Mouse (Mus musculus) liver, embryonic 14.5 days (tissue): Measurements from ENCODE around the gene Hectd2. TPM values are rescaled to one million over a fixed set of nuclear protein-coding genes. Genes with fewer than 3 reads are reported as not detected.

ENCODE experiments used
- ATAC-seq: fragments of 200-750 bp; cut with Nextera tagmentation; 2 replicates; pipeline ENCODE4 v1.8.0; 2017; ENCODE audit warnings: moderate number of reproducible peaks, mild to moderate bottlenecking, moderate library complexity; ENCODE audit not compliant: insufficient read depth
- DNase-seq, 3 experiments: peaks; one replicate each; pipeline ENCODE4 v3.0.0-alpha.2; 2012 to 2013; ENCODE audit warnings: low read depth in 3 of 3, low spot score in 3 of 3
- H3K27ac ChIP-seq: fragments of 300-500 bp; sonication (generic); 2 replicates; pipeline ENCODE4 v1.5.1; 2014; ENCODE audit warnings: moderate library complexity, mild to moderate bottlenecking, control low read depth, inconsistent platforms
- H3K27me3 ChIP-seq: fragments of 300-500 bp; sonication (generic); 2 replicates; pipeline ENCODE4 v1.6.1; 2014; ENCODE audit warnings: mild to moderate bottlenecking, low read length, moderate library complexity; ENCODE audit not compliant: control insufficient read depth, insufficient read depth
- H3K36me3 ChIP-seq: fragments of 300-500 bp; sonication (generic); replicated peaks from 2 replicates; pipeline ENCODE4 v1.6.1; 2014; ENCODE audit warnings: low read depth; ENCODE audit not compliant: control insufficient read depth, insufficient read depth
- H3K4me1 ChIP-seq, 2 experiments: fragments of 200-500 bp in 1 of 2; fragments of 300-500 bp in 1 of 2; sonication (generic) in 1 of 2; replicated peaks; 2 replicates each; pipeline ENCODE4 v1.6.1; 2012 to 2014; ENCODE audit warnings: antibody characterized with exemption in 1 of 2, inconsistent platforms in 1 of 2, low read length in 1 of 2; ENCODE audit not compliant: control insufficient read depth in 2 of 2, insufficient read depth in 2 of 2
- H3K4me2 ChIP-seq: fragments of 300-500 bp; sonication (generic); 2 replicates; pipeline ENCODE4 v1.6.1; 2014; ENCODE audit warnings: low read depth, mild to moderate bottlenecking, control low read depth, moderate library complexity
- H3K4me3 ChIP-seq, 2 experiments: fragments of 200-500 bp in 1 of 2; fragments of 300-500 bp in 1 of 2; sonication (generic) in 1 of 2; 2 replicates each; pipeline ENCODE4 v1.5.1; 2012 to 2014; ENCODE audit warnings: low read depth in 2 of 2, low read length in 2 of 2, mild to moderate bottlenecking in 2 of 2, control low read depth in 1 of 2, inconsistent platforms in 1 of 2, moderate library complexity in 1 of 2; ENCODE audit not compliant: insufficient read depth in 1 of 2
- H3K9ac ChIP-seq: fragments of 300-500 bp; sonication (generic); replicated peaks from 2 replicates; pipeline ENCODE4 v1.6.1; 2014; ENCODE audit warnings: mild to moderate bottlenecking, control low read depth, moderate library complexity
- H3K9me3 ChIP-seq: fragments of 300-500 bp; sonication (generic); 2 replicates; pipeline ENCODE4 v1.6.1; 2016; ENCODE audit warnings: low read length, mixed read lengths; ENCODE audit not compliant: control insufficient read depth
- CTCF ChIP-seq: IDR thresholded peaks from 2 replicates; pipeline ENCODE4 v1.5.1; 2016; ENCODE audit warnings: antibody characterized with exemption, low read depth, control low read depth
- EP300 ChIP-seq: IDR thresholded peaks from 2 replicates; pipeline ENCODE4 v1.6.1; 2016; ENCODE audit warnings: antibody characterized with exemption, low read depth
- WGBS: fragments of 180-500 bp; shearing (Covaris S2); extraction: QIAGEN DNeasy Blood & Tissue Kit; methylation state at CpG from one replicate; pipeline ENCODE4 v1.1.7; 2014; ENCODE audit not compliant: insufficient replicate concordance; 5-methylcytosine and 5-hydroxymethylcytosine counted together
- polyA plus RNA-seq, 2 experiments: library from polyadenylated mRNA; depleted of rRNA in 1 of 2; stranded (reverse) in 1 of 2; unstranded in 1 of 2; fragments of >200 nt; fragmentation: Nextera tagmentation in 1 of 2; extraction: Ambion mirVana in 1 of 2; gene quantifications; 2 replicates each; pipeline versions ENCODE4 v1.2.1 to v1.2.3; 2012 to 2014

Hectd2 gene
- polyA plus RNA-seq (2012; rRNA removed) (0.29 and 0.36 TPM in 2 replicates), polyA plus RNA-seq (2014; fragmentation: Nextera tagmentation; extraction: Ambion mirVana) (0.39 and 0.45 TPM in 2 replicates)

DNA sequence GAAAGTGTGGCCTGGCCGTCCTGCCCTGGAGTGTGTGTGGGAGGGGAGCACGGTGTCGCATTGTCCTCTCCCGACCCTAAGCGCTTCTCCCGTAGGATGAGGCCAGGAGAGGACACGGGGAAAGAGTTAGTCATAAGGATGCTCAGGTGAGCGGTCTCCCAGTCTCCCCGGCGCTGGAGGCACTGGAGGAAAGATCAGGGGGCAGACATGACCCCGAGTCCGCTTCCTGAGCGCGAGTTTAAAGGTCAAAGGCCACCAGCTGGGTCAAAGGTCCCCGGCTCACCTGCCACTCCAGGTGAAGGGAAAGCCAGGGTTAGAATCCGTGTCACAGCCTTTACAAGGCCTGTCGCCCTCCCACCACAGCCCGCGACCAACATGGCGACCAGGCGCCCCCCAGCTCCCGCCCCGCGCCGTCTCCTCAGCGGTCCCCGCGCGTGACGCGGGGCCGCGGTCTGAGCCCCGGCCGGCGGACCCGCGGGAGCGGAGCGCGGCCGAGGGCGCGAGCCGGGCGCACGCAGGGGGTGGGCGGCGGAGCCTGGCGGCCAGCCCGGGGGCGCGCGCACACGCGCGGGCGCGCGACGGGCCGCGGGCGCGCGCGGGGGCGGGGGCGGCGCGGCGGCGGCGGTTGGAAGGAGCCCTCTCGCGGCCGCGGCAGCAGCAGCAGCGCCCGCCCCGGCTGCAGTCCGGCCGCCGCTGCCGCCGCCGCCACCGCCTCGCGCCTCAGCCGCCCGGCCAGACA, at the start of gene Hectd2:
Hectd2 (plus strand) TSS at position 594 of the 739 bp plus-strand sequence.
- no peak for DNase-seq
- ATAC-seq = peak; percentile 84
- H3K27me3 ChIP-seq = peaks cover 26% of the 10 kb centered on the region
- H3K27ac ChIP-seq = no peak within 1 kb of the TSS
- TF ChIP-seq CTCF (no peak), EP300 (no peak)
- H3K4me2 ChIP-seq = peak within 1 kb of the TSS; percentile 87
- H3K9ac ChIP-seq = peak within 1 kb of the TSS; percentile 64
- WGBS = under 1% methylated on average over 67 of the region's 92 CpGs
- no peaks in the 10 kb centered on the region for H3K9me3 ChIP-seq
- no peaks in the 10 kb centered on the region; a peak in 1 of 4 replicates for H3K4me1 ChIP-seq
- peak within 1 kb of the TSS; percentile 80 to 89 for H3K4me3 ChIP-seq
- H3K36me3 ChIP-seq = no peaks in the 10 kb centered on the region

DNA sequence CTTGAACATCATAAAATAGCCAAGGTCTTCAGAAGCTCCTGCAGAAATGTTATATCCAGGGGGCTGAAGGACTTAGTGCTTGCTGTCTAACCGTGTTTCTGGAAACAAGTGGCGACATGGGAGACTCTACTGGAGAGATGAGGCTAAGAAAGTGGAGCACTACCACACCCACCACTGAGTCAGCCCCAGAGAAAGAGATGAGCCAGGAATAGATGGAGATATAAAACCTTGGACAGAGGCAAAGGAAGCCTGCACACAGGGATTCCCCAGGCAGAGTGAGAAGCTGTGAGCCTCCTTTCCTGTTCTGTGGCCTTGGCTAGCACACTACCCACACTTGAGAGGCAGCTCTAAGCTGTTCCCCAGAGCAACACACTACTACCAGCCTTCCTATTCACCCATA, 49.7 kb upstream of the Hectd2 start:
- DNase-seq = no peak
- Histone ChIP-seq H3K9ac (no peak overlapping the region), H3K27ac (no peak overlapping the region), H3K4me1 (no peaks in the 10 kb centered on the region), H3K27me3 (no peaks in the 10 kb centered on the region), H3K9me3 (no peaks in the 10 kb centered on the region), H3K4me3 (no peak overlapping the region), H3K4me2 (no peak overlapping the region), H3K36me3 (no peaks in the 10 kb centered on the region)
- ATAC-seq = no peak
- TF ChIP-seq EP300 = no peak
- TF ChIP-seq CTCF = no peak
- 60% methylated on average over 2 of the region's 2 CpGs for WGBS

DNA sequence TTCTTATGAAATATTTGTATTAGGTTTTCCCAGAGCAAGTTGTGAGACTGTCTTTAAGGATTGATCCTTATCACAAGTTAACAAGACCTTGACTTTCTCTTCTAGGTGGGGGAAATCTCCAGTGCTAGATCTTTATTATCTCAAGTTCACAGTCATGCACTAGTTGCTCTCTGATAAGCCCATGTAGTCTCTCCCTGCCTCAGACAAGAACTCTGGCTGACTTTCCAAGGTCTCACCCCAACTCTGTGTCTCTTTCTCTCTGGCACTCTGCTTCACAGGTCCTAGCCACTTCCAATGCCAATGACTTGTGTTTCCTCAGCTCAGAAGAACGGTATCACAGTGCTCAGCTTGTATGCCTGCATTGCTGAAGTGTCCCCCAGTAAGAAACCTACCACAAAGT, 43.1 kb upstream of the Hectd2 start:
- 0 out of 2 replicates have a peak, but pooled peaks have one; percentile 37 for ATAC-seq
- Histone ChIP-seq H3K4me1 (peaks cover 12 to 16% of the 10 kb centered on the region in 2 experiments), H3K4me2 (peak overlapping the region; percentile 28; the same call in 1 of the 2 replicates)

DNA sequence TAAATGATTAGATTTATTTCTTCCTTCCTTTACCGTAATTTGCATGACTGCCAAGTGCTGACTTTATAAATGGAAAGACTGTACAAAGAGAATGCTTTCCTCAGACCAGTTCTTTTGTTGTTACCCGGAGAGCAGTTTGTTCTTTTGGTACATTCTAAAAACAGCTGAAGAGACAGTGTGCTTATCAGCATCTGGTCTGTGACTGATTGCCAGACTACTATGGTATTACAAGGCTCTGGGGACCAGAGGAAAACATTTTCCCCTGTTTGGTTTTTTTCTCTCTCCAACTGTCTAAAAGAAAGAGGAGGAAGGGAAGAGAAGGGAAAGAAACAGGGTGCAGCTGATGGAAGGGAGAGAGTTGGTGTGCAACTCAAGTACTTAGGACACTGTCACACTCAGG, 36.0 kb upstream of the Hectd2 start:
- H3K4me1 ChIP-seq = peaks cover 7 to 15% of the 10 kb centered on the region in 2 experiments
- no peak overlapping the region for H3K27ac ChIP-seq
- DNase-seq (no peak), ATAC-seq (no peak)
- H3K27me3 ChIP-seq = no peaks in the 10 kb centered on the region
- H3K4me3 ChIP-seq = no peak overlapping the region
- no peaks in the 10 kb centered on the region for H3K9me3 ChIP-seq
- no peak overlapping the region for H3K4me2 ChIP-seq
- H3K9ac ChIP-seq = no peak overlapping the region
- H3K36me3 ChIP-seq = no peaks in the 10 kb centered on the region
- TF ChIP-seq EP300 (no peak), CTCF (no peak)
- 38% methylated on average over 2 of the region's 2 CpGs for WGBS

More for the DNA sequence above, 43.1 kb upstream of the Hectd2 start:
- TF ChIP-seq CTCF (no peak), EP300 (0 out of 2 replicates have a peak, but pooled peaks have one; percentile 24)
- H3K27me3 ChIP-seq = no peaks in the 10 kb centered on the region
- H3K27ac ChIP-seq = no peak overlapping the region
- H3K4me3 ChIP-seq = no peak overlapping the region
- H3K36me3 ChIP-seq = no peaks in the 10 kb centered on the region
- WGBS = 48% methylated on average over 1 of the region's 1 CpGs
- no peaks in the 10 kb centered on the region for H3K9me3 ChIP-seq
- H3K9ac ChIP-seq = no peak overlapping the region
- peak in 2 of 3 experiments; percentile 12 to 36 for DNase-seq

DNA sequence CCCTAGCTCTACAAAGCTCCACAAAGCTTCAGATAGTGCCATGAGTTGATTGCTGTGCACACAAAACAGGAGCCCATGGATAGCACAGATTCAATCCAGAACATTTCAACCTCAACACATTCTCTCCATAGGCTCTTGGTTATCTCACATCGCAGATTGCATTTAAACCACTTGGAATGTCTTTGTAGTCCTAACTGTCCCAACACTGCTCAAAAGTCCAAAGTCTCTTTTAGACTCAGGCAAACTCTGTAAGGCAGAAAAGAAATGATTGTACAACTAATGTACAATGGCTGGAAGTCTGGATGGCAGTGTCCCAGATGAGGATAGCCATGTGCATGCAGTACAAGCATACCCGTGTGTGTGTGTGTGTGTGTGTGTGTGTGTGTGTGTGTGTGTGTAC, 32.9 kb upstream of the Hectd2 start:
- no peak for DNase-seq
- H3K36me3 ChIP-seq = no peaks in the 10 kb centered on the region
- peaks cover 0 to 6% of the 10 kb centered on the region in 2 experiments; a peak in 3 of 4 replicates for H3K4me1 ChIP-seq
- no peaks in the 10 kb centered on the region for H3K27me3 ChIP-seq
- no peaks in the 10 kb centered on the region for H3K9me3 ChIP-seq
- WGBS = 69% methylated on average over 2 of the region's 2 CpGs
- TF ChIP-seq EP300 (no peak), CTCF (no peak)
- no peak overlapping the region for H3K4me2 ChIP-seq
- H3K27ac ChIP-seq = no peak overlapping the region
- no peak for ATAC-seq
- no peak overlapping the region for H3K9ac ChIP-seq
- no peak overlapping the region for H3K4me3 ChIP-seq
